Mouse (Mus musculus): ENCODE results near the gene Gm3625. TPM values are rescaled to one million over a fixed set of nuclear protein-coding genes. Genes with fewer than 3 reads are reported as not detected.
"Not testable (repeated sequence)": the region's sequence is repeated elsewhere in the genome, so short reads cannot be mapped to it uniquely, and the experiment has no call there.

The Gm3625 gene
- total RNA-seq, 2 experiments from 2014 or later: not detected

DNA sequence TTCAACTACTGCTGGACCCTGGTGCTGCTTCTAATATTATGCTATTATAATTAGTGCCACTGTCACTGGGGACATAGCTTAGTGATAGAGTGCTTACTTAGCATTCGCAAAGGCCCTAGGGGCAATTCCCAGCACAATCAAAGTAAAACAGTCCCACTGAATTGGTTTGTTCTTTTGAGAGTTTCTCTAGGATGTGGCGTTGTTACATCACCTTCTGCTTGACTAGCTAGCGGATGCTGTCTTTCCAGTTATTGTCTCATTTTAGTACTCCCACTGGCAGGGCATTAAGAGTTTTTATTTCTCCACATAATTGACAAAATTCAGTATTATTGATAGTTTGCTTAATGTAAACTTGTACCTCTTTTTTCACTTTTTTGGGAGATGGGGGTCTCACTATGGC is 34.7 kb downstream of the Gm3625 start:
- intact Hi-C loops (cut with DNase I): loop anchor here (10.0 kb wide), 1 partner anchor 633 kb away; no protein-coding TSS in a partner anchor
- DNase-seq (ENCODE audit: low spot score): no peak

DNA sequence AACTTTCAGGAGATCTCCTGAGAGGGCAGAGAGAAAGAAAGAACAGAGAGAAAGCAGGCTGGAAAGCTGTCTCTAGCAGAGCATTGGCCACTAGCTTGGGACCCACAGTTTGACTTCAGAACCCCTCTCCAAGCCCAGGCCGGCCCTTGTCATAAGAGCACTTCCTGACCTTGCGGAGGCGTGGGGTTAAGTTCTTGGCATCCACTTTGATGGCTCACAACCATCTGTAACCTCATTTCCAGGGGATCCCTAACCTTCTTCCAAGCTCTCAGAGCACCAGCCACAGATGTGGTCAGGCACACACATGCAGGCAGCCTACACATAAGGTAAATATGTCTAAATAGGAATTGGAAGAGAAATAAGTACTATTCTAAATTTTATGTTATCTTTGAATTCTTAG is 35.3 kb downstream of the Gm3625 start:
- DNase-seq (ENCODE audit: low spot score): no peak
- intact Hi-C loops (cut with DNase I): loop anchor here (10.0 kb wide), 1 partner anchor 633 kb away; no protein-coding TSS in a partner anchor

DNA sequence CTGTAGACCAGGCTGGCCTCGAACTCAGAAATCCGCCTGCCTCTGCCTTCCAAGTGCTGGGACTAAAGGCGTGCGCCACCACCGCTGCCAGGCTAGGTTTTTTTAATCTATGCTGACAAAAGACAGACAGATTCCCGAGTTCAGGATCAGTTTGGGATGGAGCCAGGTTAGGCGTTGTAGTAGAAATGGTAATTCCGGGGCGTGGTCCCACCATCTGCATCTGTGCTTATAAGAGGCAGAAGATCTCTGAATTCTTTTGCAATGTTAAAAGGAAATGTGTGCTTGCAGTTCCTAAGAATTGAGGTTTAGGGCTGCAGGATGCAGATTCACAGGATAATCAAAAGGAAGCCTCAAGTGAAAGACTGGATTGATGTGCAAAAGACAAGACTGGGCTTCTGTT is 35.8 kb downstream of the Gm3625 start:
- intact Hi-C loops (cut with DNase I): loop anchor here (10.0 kb wide), 1 partner anchor 632 kb away; no protein-coding TSS in a partner anchor
- no peak for DNase-seq (ENCODE audit: low spot score)

DNA sequence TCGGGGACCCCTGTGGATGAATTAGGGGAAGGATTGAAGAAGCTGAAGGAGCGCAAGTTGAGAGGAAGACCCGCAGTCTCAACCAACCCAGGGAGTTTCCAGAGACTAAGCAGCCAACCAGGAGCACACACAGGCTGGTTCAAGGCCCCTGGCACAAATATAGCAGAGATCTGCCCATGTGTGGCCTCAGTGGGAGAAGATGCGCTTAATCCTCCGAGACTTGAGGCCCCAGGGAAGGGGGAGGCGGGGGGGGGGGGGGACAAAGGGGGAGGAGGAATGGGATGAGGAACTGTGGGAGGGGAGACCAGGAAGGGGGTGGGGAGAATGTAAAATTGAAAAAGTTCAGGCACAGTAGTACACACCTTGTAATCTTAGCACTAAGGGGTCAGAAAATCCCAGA is 37.3 kb downstream of the Gm3625 start:
- DNase-seq (ENCODE audit: low spot score): no peak
- intact Hi-C loops (cut with DNase I): loop anchor here (10.0 kb wide), 1 partner anchor 631 kb away; no protein-coding TSS in a partner anchor

DNA sequence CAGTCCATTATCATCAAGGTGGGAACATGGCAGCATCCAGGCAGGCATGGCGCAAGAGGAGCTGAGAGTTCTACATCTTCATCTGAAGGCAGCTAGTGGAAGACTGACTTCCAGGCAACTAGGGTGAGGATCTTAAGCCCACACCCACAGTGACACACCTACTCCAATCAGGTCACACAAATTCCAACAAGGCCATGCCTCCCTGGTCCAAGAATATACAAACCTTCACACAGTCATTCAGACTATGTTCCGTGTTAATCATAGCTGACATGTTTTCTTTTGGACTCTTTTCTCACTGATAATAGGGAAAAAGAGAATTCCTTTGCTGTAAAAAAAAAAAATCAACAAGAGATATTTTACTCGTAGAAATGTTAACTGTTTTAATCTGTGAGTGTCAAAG is 39.0 kb downstream of the Gm3625 start:
- intact Hi-C loops (cut with DNase I): loop anchor here (10.0 kb wide), 1 partner anchor 629 kb away; no protein-coding TSS in a partner anchor
- not testable (repeated sequence) for DNase-seq (ENCODE audit: low spot score)

DNA sequence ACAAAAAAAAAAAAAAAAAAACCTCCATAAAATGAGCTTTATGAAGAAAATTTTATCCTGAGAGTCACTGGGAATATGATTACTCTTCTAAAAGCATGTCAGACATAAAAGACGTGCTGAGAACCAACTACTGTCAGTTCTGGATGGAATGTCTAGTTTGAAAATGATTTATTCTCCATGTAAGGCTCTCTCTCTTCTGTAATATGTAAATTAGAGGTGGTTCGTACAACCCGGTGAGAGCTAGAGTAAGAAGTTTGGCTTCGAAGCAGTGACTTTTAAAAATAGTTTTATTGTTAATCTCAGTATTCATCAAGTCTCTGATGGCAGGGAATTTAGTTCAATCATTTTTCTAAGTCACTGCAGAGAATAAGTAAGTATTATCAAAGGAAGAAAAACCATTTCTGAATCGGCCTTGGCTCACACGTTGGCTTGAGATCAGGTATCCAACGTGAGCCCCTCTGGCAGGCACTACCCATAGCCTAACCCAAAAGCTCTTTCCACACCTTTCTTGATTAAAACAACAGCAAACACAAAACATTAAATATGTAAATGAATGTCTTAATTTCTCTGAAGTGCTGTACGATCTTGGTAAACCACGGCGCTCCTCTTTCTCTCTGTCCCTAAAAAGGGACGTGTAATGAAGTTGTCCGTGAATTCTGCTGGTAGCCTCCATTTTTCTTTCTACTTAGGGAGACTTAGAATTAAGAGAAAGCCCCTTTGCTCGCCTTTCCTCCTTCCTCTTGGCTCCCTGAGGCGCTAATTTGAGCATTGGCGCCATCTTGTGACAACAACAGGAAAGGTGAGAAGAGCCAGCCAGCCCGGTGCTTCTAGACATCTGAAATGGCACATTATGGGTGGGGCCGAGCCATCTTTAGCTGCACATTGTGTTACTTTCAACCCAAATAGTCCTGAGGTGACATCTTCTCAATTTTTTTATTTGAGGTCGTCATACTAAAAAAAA is 44.4 kb downstream of the Gm3625 start:
- intact Hi-C loops (cut with DNase I): loop anchor here (1.0 to 10.0 kb wide), 3 partner anchors 71 to 441 kb away; partner anchors contain the start of gene Ncoa1

DNA sequence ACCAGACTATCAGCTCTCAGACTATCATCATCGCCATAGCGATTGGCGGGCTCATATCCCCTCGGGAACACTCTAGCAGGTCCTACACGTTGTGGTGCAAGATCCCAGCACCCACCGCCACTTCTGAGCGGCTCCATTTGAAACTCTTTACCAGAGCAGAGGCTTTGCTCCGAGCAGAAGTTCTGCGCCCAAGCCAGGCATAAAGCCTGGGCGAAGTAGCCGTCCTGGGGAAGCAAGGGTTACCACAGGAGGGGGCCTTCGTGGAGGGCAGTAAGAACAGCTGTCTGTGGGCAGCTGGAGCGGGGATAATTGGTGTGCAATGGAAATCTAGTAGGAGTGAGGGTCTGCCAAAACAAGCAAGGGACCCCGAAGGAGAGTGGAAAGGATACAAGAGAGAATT is 45.2 kb downstream of the Gm3625 start:
- intact Hi-C loops (cut with DNase I): loop anchor here (5.0 to 10.0 kb wide), 2 partner anchors 70 to 263 kb away; partner anchors contain the start of gene Ncoa1
- no peak for DNase-seq (ENCODE audit: low spot score)

More for the DNA sequence above, 44.4 kb downstream of the Gm3625 start:
- peak; percentile 27 for DNase-seq (ENCODE audit: low spot score)

DNA sequence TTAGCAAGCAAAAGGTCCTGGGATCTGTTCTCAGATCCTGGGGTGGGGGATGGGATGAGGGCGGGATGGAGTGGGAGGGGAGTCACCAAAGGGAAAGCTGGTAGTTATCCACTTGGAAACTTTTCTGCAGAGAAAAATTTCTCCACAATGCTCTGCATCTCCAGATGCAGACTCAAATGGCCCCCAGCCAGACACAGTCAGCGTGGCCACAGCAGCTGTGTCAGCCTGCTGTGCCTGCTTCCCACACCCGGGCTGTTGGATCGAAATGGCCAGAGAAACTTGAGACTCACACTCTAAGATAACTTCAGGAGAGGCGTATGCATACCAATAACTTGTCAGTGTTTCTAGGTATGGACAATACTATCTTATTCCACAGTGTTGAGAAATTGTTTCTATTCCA is 46.2 kb downstream of the Gm3625 start:
- DNase-seq (ENCODE audit: low spot score): peak; percentile 54
- intact Hi-C loops (cut with DNase I): loop anchor here (5.0 to 10.0 kb wide), 2 partner anchors 69 to 262 kb away; partner anchors contain the start of gene Ncoa1

DNA sequence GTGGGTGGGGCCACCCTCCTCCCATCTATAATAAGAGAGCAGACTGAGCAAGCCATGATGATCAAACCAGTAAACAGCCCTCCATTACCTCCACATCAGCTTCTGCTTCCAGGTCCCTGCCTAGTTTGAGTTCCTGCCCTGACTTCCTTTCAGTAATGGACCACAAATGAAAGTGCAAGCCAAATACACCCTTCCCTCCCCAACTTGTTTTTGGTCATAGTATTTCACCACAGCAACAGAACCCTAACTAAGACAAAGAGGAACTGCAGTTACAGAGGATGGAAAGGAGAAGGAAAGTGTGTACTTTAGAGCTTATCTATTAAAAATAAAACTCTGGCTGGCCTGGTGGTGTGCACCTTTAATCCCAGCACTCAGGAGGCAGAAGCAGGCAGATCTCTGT is 47.3 kb downstream of the Gm3625 start:
- DNase-seq (ENCODE audit: low spot score): no peak
- intact Hi-C loops (cut with DNase I): loop anchor here (5.0 to 10.0 kb wide), 2 partner anchors 68 to 261 kb away; partner anchors contain the start of gene Ncoa1

DNA sequence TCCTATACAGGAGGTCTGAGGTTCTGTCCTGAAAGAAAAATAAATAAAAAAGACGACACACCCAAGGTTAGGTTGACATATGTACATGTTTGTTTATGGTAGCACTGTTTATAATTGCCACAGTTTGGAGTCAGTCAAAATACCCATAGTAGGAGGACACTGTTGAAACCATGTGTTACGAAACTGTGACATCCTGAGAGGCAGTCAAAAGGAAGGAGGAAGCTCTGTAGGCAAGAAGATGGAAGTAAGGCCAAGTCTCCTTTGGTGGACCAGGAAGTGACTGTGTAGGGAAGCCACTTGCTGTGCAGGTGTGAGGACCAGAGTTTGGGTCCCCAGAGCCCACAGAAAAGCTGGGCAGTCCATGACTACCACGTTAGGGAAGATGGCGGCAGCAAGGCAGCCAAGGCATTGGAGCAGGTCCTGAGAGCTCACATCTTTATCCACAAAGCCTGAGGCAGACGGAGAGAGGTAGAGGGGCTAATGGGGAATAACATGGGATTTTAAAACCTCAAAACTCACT is 48.3 kb downstream of the Gm3625 start:
- no peak for DNase-seq (ENCODE audit: low spot score)
- intact Hi-C loops (cut with DNase I): loop anchor here (10.0 kb wide), 1 partner anchor 260 kb away; no protein-coding TSS in a partner anchor

Other genes with a start within 250 kb of the Gm3625 start
- gene Ncoa1, start 115.7 kb downstream of the Gm3625 start, total RNA-seq (2021): 10 to 100 TPM; 29.2 to 34.6 TPM
- gene Itsn2, start 289 bp downstream of the Gm3625 start, total RNA-seq (2021): 10 to 100 TPM; 40.0 to 48.1 TPM
- under 1 TPM in 1 of 2 experiments, not detected in 1; 0.08 TPM for gene Fam228a, start 145.5 kb upstream of the Gm3625 start, total RNA-seq (2021)
- 1 to 10 TPM; 1.9 to 2.2 TPM for gene Pfn4, start 176.1 kb upstream of the Gm3625 start, total RNA-seq (2021)
- 1 to 10 TPM; 2.5 TPM for gene Fam228b, start 176.3 kb upstream of the Gm3625 start, total RNA-seq (2021)
- gene Sf3b6, start 224.6 kb upstream of the Gm3625 start, total RNA-seq (2021): 10 to 100 TPM; 44.2 to 51.2 TPM
- gene Fkbp1b, start 248.7 kb upstream of the Gm3625 start, total RNA-seq (2021): 1 to 10 TPM in 1 of 2 experiments, under 1 TPM in 1; 0.73 to 1.7 TPM